Mouse (Mus musculus) cerebellum, adult 2 months (tissue): ENCODE data around the gene Gpr4. TPM values are rescaled to one million over a fixed set of nuclear protein-coding genes. Genes with fewer than 3 reads are reported as not detected.

Source experiments
- DNase-seq, 2 experiments: peaks; one replicate each; pipeline ENCODE4 v3.0.0; 2021
- H3K27ac ChIP-seq: fragments of 200-500 bp; 2 replicates; pipeline ENCODE4 v1.5.1; 2012; ENCODE audit warnings: low read length, control low read depth, inconsistent platforms; ENCODE audit not compliant: insufficient read depth
- H3K27me3 ChIP-seq: fragments of 200-500 bp; 2 replicates; pipeline ENCODE4 v1.6.1; 2012; ENCODE audit warnings: inconsistent platforms, mild to moderate bottlenecking, low read length, moderate library complexity; ENCODE audit not compliant: control insufficient read depth, insufficient read depth
- H3K4me1 ChIP-seq: fragments of 200-500 bp; 2 replicates; pipeline ENCODE4 v1.6.1; 2011; ENCODE audit warnings: low read length; ENCODE audit not compliant: control insufficient read depth, insufficient read depth
- H3K4me3 ChIP-seq: fragments of 200-500 bp; replicated peaks from 2 replicates; pipeline ENCODE3; 2011; ENCODE audit warnings: mild to moderate bottlenecking, low read depth, low read length, control low read depth; ENCODE audit not compliant: insufficient read depth
- CTCF ChIP-seq: fragments of 200-500 bp; IDR thresholded peaks from 2 replicates; pipeline ENCODE4 v1.5.1; 2011; ENCODE audit warnings: low read depth, mild to moderate bottlenecking, control low read depth, low read length, moderate library complexity, borderline replicate concordance; ENCODE audit not compliant: insufficient read depth
- POLR2A ChIP-seq: fragments of 200-500 bp; IDR thresholded peaks from 2 replicates; pipeline ENCODE4 v1.6.1; 2011; ENCODE audit warnings: low read length, control low read depth, borderline replicate concordance; ENCODE audit not compliant: insufficient read depth
- WGBS: fragments of 180-500 bp; shearing (Covaris S2); methylation state at CpG from one replicate; pipeline ENCODE4 v1.1.7; 2018; 5-methylcytosine and 5-hydroxymethylcytosine counted together
- polyA plus RNA-seq: library from polyadenylated mRNA; depleted of rRNA; stranded (reverse); fragments of >200 nt; gene quantifications from 2 replicates; pipeline ENCODE4 v1.2.3, GENCODE M21; 2012

The Gpr4 gene
- polyA plus RNA-seq, 1 experiment: 5.1 TPM

- WGBS: 8% methylated on average over 3 of the region's 3 CpGs
These were observed 46.0 kb downstream of the Gpr4 start for GRCm38 (mm10) chr7:19258336-19258735.

DNA sequence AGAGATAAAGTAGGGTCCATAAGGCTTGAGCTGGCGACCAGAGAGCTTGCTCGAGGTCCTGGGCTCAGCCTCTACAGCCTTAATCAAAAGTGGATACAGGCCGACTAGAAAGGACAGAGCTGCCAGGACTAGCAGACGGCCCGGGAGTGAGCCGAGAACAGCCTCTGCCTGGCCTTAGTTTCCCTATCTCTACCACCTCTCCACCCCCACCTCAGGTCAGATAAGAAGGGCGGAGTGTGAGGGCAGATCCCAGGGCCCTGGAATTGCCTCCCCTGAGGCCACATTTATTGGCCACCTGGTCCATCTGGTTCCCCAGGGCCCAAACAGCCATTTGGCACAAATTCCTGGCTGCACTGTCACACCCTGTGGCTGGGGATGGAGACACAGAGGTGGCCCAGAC lies 52.8 kb downstream of the Gpr4 start:
- no peak for TF ChIP-seq CTCF
- no peak for TF ChIP-seq POLR2A
- Histone ChIP-seq H3K4me3 (no peak overlapping the region), H3K4me1 (peaks cover 37% of the 10 kb centered on the region), H3K27ac (peak overlapping the region; percentile 0), H3K27me3 (no peaks in the 10 kb centered on the region)
- DNase-seq: peak; percentile 64 to 72
- WGBS: 23% methylated on average over 7 of the region's 7 CpGs

More at GRCm38 (mm10) chr7:19258336-19258735, 46.0 kb downstream of the Gpr4 start:
- Histone ChIP-seq H3K27ac (peak overlapping the region; percentile 23; the same call in 1 of the 2 replicates), H3K27me3 (no peaks in the 10 kb centered on the region), H3K4me1 (peaks cover 4% of the 10 kb centered on the region), H3K4me3 (no peak overlapping the region)
- TF ChIP-seq POLR2A (no peak), CTCF (no peak)
- peak in 1 of 2 experiments; percentile 61 for DNase-seq

- WGBS: 42% methylated on average over 10 of the region's 10 CpGs
- H3K4me3 ChIP-seq: no peak overlapping the region
- peak overlapping the region; percentile 28 for H3K27ac ChIP-seq
- TF ChIP-seq POLR2A: no peak
- no peak for TF ChIP-seq CTCF
- peak in 1 of 2 experiments; percentile 47 for DNase-seq
- H3K4me1 ChIP-seq: peaks cover 37% of the 10 kb centered on the region
- no peaks in the 10 kb centered on the region for H3K27me3 ChIP-seq
These were observed 53.8 kb downstream of the Gpr4 start for GRCm38 (mm10) chr7:19265928-19266822.

- TF ChIP-seq POLR2A (no peak), CTCF (no peak)
- no peak overlapping the region; the same call in 1 of the 2 replicates for H3K27ac ChIP-seq
- H3K4me1 ChIP-seq: peaks cover 37% of the 10 kb centered on the region
- H3K4me3 ChIP-seq: no peak overlapping the region
- 78% methylated on average over 10 of the region's 10 CpGs for WGBS
- H3K27me3 ChIP-seq: no peaks in the 10 kb centered on the region
- no peak for DNase-seq
These were observed 54.7 kb downstream of the Gpr4 start for GRCm38 (mm10) chr7:19267051-19267450.

GRCm38 (mm10) chr7:19268993-19269681 lies 56.8 kb downstream of the Gpr4 start:
- no peak for TF ChIP-seq CTCF
- TF ChIP-seq POLR2A: no peak
- H3K27ac ChIP-seq: peak overlapping the region; percentile 37; the same call in 1 of the 2 replicates

GRCm38 (mm10) chr7:19269721-19270441 lies 57.5 kb downstream of the Gpr4 start:
- 5% methylated on average over 12 of the region's 19 CpGs for WGBS
- no peak for TF ChIP-seq CTCF

More at GRCm38 (mm10) chr7:19268993-19269681, 56.8 kb downstream of the Gpr4 start:
- H3K4me3 ChIP-seq: peak overlapping the region; percentile 58
- DNase-seq: no peak
- 62% methylated on average over 10 of the region's 10 CpGs for WGBS
- H3K27me3 ChIP-seq: no peaks in the 10 kb centered on the region
- H3K4me1 ChIP-seq: peaks cover 37% of the 10 kb centered on the region

DNA sequence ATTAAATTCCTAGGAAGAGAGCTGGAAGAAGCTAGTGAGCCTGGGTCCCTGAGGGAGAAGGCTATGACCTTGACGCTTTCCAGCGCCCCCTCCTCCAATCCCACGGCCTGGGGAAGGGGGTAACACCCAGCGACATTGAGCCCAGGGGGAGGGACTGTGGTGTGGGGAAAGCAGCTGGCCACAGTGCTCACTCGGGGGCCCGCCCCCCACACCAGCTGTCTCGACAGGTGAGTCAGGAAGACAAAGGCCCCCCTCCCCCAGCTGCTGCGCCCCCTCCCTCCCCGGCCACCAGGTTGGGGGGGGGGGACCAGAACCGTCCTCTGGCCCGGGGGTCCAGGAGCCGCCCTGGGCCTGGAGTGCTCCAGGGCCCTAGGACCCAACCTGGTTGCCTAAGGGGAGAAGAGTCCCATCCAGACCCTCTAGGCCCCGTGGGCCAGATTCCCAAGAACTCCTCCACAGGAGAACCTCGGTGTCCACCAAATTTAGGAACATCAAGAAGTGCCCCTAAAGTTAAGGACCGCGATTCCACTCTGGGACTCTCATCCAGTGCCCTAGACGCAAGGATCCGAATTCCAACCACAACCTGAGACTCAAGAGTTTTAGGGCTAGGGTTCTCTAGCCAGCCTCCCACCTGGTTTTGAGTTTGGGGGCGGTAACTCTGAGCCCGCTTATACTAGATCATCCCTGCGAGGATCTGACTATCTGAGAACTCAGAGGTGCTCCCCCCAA lies 58.3 kb downstream of the Gpr4 start:
- no peak for TF ChIP-seq POLR2A
- no peak for TF ChIP-seq CTCF
- Histone ChIP-seq H3K4me1 (peaks cover 23% of the 10 kb centered on the region), H3K27ac (no peak overlapping the region), H3K4me3 (peak overlapping the region; percentile 64), H3K27me3 (no peaks in the 10 kb centered on the region)
- DNase-seq: no peak
- 3% methylated on average over 21 of the region's 21 CpGs for WGBS

More at GRCm38 (mm10) chr7:19269721-19270441, 57.5 kb downstream of the Gpr4 start:
- DNase-seq: no peak
- Histone ChIP-seq H3K27me3 (no peaks in the 10 kb centered on the region), H3K4me1 (peaks cover 31% of the 10 kb centered on the region), H3K27ac (peak overlapping the region; percentile 37; the same call in 1 of the 2 replicates), H3K4me3 (peak overlapping the region; percentile 58)
